Mouse (Mus musculus): Measurements from ENCODE around the gene Gm5849. TPM values are rescaled to one million over a fixed set of nuclear protein-coding genes. Genes with fewer than 3 reads are reported as not detected.
"Not testable (repeated sequence)": the region's sequence is repeated elsewhere in the genome, so short reads cannot be mapped to it uniquely, and the experiment has no call there.

The Gm5849 gene
- total RNA-seq (2021) = not detected
- long read RNA-seq, experiment 1 = 0 reads
- long read RNA-seq, experiment 2 = 0 reads

GRCm38 (mm10) chr3:90777776-90778175 is at the start of gene Gm5849:
Gm5849 (minus strand) TSS chr3:90777876.
- not testable (repeated sequence) for DNase-seq (ENCODE audit: low spot score in 2 of 2)

DNA sequence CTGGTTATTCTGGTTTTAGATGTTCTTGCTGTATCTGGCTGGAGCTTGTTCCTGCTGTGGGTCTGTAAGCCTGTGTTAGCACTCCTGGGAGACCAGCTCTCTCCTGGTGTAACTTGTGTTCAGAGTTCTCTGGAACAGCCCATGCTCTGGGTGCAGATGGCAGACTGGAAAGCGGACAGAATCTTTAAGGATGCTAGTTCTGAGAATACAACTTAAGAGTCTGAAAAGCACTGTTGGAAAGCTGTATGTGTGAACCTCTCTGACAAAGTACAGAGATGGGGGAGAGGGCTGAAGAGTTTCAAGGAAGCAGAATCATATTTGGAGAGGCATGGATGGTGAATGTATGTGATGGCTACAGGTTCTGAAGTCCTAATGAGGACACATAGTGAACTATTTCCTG is 28.0 kb downstream of the Gm5849 start:
- peak in 1 of 2 experiments; percentile 3 for DNase-seq (ENCODE audit: low spot score in 2 of 2)

DNA sequence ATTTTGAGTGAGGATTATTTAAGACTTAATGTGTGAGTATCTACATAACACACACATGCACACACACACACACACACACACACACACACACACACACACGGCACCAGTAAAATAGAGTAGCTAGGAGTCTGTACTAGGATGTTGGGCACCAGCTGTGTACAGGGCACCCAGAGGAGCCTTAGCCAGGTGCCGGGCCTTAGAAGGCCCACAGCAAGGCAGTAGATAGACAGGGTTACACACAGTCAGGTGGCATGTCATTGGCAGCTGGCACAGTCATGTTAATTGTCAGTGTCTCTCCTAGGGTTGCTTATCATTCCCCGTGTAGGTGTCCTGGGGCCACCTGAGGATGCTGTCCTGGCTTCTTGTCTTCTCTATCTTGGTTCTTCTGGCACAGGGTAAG is 51.1 kb downstream of the Gm5849 start, which contains the start of gene Pglyrp4:
Gene Pglyrp4 (plus strand): TSS at position 301 of the 400 bp plus-strand sequence.
- no peak for DNase-seq (ENCODE audit: low spot score in 2 of 2)

Other genes with a start within 250 kb of the Gm5849 start
- 10 to 100 TPM; 75.6 to 80.4 TPM for gene S100a16, start 240.6 kb downstream of the Gm5849 start, total RNA-seq (2021)
- 1 to 10 TPM in 1 of 2 experiments, under 1 TPM in 1; 0.96 to 1.6 TPM for gene S100a3, start 217.3 kb downstream of the Gm5849 start, total RNA-seq (2021)
- gene S100a2, start 187.6 kb downstream of the Gm5849 start, total RNA-seq (2021) = not detected
- not detected for gene Gm42674, start 176.0 kb downstream of the Gm5849 start, total RNA-seq (2021)
- 1 to 10 TPM; 2.9 to 4.5 TPM for gene S100a4, start 174.1 kb downstream of the Gm5849 start, total RNA-seq (2021)
- gene S100a5, start 169.4 kb downstream of the Gm5849 start, total RNA-seq (2021) = not detected
- gene S100a6, start 165.0 kb downstream of the Gm5849 start, total RNA-seq (2021) = 10 to 100 TPM; 30.8 to 37.4 TPM
- gene S100a7a, start 123.9 kb downstream of the Gm5849 start, total RNA-seq (2021) = 1 to 10 TPM; 1.0 to 1.1 TPM
- 1 to 10 TPM in 1 of 2 experiments, not detected in 1; 2.6 TPM for gene S100a8, start 108.9 kb downstream of the Gm5849 start, total RNA-seq (2021)
- 1 to 10 TPM in 1 of 2 experiments, not detected in 1; 1.6 TPM for gene S100a9, start 82.2 kb downstream of the Gm5849 start, total RNA-seq (2021)
- gene Pglyrp4, start 51.0 kb downstream of the Gm5849 start, total RNA-seq (2021) = not detected

All from left cerebral cortex, adult 18-20 months (tissue).